Mouse (Mus musculus): ENCODE measurements around the gene Ctps2.

Gene Ctps2

DNA sequence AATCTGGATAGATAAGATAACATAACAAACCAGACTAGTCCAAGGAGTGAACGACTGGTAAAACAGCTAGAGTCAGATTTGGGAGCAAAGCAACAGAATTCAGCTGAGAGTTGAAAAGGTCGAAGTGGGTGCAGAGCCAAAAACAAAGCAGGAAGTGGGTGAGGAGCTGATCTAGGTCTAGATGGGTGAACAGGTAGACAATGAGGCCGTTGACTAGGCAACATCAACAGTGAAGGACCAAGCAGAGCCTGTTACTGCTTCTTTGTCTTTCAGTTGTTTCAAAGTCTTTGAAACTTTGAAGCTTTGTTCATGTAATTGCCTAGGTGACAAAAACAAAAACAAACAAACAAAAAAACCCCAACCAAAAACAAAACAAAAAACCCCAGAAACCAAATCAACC, 75.2 kb downstream of the Ctps2 start:
- no peak for DNase-seq (ENCODE audit: low spot score in 2 of 2)

- no peak for DNase-seq (ENCODE audit: low spot score in 2 of 2)
Measured at GRCm38 (mm10) chrX:162986876-162987495, 85.9 kb downstream of the Ctps2 start.

DNA sequence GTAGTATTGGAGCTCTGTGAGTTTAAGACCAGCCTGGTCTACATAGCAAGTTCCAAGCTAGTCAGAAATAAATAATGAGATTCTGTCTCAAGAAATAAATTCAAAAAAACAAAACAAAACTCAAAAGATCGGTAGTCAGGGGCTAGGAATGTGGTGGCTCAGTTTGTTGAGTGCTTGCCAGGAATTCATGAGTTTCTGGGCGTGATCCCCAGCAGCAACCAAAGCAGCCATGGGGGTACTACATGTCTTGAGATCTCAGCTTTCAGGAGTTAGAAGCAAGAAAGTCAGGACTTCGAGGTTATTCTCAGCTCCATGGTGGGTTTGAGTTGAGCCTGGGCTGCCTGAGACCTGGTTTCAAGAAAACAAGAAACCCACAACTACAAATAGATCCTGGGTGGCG, 90.4 kb downstream of the Ctps2 start:
- DNase-seq (ENCODE audit: low spot score in 2 of 2) = no peak

DNA sequence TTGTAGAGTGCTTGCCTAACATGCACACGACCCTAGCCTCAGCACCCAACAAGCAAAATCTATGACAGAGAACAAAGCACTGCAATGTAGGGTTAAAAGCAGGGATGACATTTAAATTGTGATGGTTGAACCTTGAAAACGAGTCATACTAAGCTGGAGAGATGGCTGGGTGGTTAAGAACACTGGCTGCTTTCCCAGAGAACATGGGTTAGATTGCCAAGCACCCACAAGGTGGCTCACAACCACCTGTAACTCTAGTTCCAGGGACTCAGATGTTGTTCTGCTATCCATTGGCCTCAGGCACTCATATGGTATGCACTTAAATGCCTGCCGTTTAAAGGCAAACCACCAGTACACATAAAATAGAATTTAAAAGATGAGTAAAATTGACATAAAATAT, 91.1 kb downstream of the Ctps2 start:
- DNase-seq (ENCODE audit: low spot score in 2 of 2) = no peak

DNA sequence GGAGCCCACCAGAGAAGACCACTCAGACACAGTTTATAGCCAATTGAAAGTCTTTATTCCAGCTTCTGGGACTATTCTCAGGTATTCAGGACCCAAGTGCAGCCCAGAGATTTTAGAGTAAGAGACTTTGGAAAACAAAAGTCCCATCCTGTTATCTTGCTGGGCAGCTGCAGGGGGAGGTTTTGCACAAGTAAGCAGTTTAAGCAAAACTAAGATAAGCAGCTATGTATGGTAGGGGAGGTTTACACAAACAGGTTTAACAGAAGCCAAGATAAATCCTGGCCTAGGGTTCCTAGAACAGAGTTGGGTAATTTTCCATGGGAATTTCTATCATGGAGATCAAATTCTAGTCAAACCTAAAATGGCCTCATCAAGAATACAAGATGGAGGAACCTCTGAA, 126.8 kb downstream of the Ctps2 start:
- DNase-seq (ENCODE audit: low spot score in 2 of 2) = no peak

DNA sequence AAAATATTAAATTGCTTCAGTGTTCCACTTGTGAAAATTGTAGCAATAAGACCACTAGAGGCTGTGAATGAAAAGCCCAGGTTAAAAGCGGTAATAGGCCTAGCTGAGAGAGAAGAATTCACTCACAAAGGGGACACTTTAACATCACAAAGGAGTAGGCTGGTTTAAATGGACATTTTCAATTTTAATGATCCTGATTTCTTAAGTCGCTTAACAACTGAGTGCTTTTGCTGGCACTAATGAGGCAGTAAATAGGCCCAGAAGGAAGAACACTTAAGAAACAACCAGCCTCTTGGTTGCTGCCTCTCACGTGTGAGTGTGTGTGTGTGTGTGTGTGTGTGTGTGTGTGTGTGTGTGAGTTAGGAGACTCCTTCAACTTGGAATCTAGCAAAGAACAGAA, 137.7 kb downstream of the Ctps2 start:
- no peak for DNase-seq (ENCODE audit: low spot score in 2 of 2)

- DNase-seq (ENCODE audit: low spot score in 2 of 2) = no peak
Measured at GRCm38 (mm10) chrX:163042771-163043170, 141.7 kb downstream of the Ctps2 start.

DNA sequence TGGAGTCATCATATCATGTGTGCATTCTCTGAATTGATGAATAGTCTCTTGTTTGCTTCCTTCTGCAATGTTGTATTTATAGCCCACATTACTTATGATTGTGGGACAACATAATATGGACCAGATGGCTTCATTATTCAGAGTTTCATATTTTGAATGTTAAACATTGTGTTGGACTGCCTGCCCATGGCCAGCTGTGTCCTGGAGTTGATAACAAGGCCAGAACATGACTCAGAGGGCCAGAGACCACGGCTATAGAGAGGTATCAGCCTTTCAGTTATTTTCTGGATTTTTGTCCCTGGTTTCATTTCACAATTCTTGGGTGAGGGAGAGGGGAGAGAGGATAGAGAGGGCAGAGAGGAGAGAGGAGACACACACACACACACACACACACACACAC, 162.9 kb downstream of the Ctps2 start:
- no peak for DNase-seq (ENCODE audit: low spot score in 2 of 2)
